Mouse (Mus musculus) gastrocnemius, postnatal 36 days (tissue): ENCODE results near the gene Trim17. TPM values are rescaled to one million over a fixed set of nuclear protein-coding genes. Genes with fewer than 3 reads are reported as not detected.

Experiments
- DNase-seq, 2 experiments: peaks; one replicate each; pipeline ENCODE4 v3.0.0; 2022
- intact Hi-C: fragments of 180-260 bp; cut with DNase I; formaldehyde crosslinking; loops from one replicate; pipeline ENCODE4 v1.15.1; 2025
- long read RNA-seq, 2 experiments: library from polyadenylated mRNA; stranded (forward); transcript quantifications; one replicate each; pipeline ENCODE4 v2.0.0; 2021
- total RNA-seq, 2 experiments: library from RNA; stranded (reverse); gene quantifications; 2 replicates each; pipeline ENCODE4 v1.2.3; 2021

Trim17 gene
- under 1 TPM; 0.13 to 0.17 TPM for total RNA-seq
- long read RNA-seq, experiment 1 = 0 reads
- long read RNA-seq, experiment 2 = 0 reads

DNA sequence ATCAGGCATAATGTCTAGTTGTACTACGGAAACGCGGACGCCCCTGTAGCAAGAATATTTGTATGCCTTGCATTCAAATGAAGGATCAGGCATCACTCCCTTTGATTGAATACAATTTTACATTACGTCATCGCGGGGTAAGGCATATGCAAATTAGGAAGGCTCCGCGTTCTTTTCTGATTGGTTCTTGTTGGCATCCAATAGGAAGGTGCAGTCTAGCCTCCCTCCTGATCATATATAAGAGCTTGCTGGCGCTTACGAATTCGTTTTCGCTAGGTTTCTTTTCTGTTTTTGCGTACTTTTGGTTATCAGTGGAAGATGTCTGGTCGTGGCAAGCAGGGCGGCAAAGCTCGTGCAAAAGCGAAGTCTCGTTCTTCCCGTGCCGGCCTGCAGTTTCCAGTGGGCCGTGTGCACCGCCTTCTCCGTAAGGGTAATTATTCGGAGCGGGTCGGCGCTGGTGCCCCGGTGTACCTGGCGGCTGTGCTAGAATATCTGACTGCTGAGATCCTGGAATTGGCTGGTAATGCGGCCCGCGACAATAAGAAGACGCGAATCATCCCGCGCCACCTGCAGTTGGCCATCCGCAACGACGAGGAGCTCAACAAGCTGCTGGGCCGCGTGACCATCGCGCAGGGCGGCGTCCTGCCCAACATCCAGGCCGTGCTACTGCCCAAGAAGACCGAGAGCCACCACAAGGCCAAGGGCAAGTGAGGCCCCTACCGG lies at the start of gene Trim17, which contains the start of gene Hist3h2a:
TSS of gene Trim17 (plus strand) at position 266 of the 723 bp plus-strand sequence.
TSS of gene Hist3h2a (plus strand) at position 266 of the 723 bp plus-strand sequence.
- peak; percentile 76 to 81 for DNase-seq
- intact Hi-C loops = no loop called here

DNA sequence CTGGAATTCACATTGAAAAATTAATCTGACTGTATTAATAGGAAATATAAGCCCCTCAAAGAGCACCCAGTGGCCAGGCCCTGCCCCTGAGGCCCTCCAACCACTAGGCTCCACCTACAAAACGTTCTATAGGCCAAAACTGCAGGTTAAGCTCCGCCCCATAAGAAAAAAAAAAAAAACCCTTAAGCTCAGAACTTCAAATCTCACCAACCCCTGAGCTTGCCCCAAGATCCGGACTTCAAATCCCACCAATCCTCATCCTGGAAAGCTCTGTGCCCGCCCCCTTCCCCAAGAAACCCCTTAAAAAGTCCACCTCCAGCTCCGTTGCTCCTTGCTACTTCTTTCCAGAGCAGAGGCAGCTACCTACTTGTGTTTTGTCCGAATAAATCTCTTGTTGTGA lies 49.6 kb upstream of the Trim17 start:
- DNase-seq = no peak
- intact Hi-C loops = no loop called here

DNA sequence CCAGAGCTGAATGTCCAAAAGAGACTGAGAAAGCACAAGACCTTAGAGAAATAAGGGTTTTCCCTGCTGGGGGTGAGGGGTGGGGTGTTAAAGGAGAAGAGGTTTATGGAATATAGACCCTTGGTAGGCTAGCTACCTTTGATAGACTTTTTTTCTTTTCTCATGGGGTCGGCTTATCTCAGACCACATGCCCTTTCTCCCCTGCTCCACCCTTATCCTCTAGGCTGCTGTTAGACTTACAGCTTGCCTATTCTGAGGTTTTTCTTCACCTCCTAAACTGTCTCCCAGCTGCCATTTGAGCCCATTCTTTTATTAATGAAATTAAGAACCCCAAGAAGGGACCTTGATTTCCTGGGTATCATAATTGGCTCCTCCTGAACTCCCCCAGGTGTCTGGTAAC lies 40.7 kb upstream of the Trim17 start:
- intact Hi-C loops = no loop called here
- DNase-seq = no peak

DNA sequence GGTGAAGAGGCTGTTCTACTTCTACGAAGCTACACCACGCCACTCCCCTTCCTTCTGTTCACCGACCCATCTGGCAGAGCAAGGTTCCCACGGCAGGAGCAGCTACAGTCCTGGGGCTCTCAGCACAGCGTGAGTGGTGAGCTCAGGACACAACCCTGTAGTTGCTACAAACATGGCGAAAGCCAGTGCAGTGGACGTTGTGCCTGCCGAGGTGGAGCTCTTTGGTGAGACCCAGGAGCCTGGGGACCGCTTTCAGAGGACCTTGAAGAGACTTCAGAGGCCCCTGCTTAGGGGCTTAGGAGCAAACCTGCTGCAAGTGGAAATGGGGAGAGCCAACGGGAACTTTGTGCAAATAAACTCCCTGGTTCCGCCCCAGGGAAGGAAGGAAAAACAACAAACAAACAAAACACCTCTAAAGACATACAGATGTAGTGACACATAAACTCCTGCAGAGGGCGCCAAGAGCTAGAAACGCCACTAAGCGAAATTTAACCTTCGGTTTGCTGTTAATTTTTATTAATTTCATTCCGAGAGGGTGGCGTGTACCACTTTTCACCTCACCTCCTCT lies 39.9 kb upstream of the Trim17 start:
- DNase-seq = no peak
- intact Hi-C loops = no loop called here

DNA sequence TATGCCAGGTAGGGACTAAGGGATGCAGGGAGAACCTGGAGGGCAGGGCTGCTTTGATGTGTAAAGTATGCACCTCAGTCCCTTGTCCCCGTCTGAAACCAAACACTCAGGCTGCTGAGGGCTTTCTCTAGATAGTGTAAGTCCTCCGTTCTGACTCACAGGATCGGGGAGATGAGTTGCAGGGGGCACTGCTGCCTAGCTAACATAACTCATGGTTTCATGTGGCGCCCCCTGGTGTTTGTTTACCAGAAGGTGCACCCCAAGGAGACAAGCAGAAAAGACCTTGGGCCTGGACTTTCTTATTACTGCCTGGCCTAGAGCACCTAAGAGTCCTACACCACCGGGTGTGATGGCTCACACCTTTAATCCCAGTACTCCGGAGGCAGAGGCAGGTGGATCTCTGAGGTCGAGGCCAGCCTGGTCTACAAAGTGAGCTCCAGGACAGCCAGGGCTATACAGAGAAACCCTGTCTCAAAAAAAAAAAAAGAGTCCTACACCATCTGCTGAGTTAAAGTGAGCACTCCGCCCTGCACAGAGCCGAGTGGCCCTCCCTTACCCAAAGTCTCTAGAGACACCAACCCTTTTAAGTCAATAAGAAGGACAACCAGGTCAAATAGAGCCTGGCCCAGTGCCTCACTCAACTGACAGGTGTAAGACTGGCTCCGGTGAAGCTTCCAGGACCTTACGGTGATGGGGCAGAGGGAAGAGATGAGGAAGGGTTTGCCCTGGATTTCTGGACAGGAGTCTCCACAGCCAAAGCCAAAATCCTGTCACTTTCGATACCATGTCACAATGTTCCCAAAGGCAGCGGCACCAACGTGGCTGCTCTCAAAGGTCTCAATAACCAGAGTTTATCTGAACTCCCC lies 37.4 kb upstream of the Trim17 start:
- intact Hi-C loops = no loop called here
- DNase-seq = no peak

DNA sequence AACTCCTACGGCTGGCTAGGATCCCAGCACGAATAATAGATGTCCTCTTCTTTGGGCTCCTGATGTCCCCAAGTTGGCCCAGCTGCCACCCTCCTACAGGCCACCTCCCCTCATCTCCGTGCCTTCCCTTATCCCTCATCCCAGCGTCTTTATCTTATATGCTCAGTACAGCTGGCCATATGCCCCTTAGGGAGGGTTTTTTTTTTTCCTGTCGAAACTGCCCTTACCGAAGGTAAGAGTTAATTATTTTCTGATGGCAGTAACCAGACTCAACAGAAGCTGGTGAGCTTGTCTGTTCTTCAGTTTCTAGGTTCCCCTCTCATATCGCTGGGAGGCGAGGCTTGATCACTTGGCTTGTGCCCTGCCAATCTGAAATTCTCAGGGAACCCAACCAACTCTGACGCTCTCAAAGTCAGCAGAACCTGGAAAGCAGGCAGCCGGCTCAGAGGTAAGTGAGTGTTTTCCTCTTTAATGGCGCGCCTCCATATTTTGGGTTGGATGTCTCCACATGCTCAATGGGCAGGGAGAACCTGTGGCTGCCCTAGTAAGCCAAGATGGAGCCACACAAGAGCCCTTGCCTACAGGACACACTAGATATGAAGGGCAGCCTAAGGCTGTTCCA lies 36.6 kb upstream of the Trim17 start, which contains the start of gene Btnl10:
TSS of gene Btnl10 (plus strand) at position 164 of the 622 bp plus-strand sequence.
- intact Hi-C loops = no loop called here
- no peak for DNase-seq

DNA sequence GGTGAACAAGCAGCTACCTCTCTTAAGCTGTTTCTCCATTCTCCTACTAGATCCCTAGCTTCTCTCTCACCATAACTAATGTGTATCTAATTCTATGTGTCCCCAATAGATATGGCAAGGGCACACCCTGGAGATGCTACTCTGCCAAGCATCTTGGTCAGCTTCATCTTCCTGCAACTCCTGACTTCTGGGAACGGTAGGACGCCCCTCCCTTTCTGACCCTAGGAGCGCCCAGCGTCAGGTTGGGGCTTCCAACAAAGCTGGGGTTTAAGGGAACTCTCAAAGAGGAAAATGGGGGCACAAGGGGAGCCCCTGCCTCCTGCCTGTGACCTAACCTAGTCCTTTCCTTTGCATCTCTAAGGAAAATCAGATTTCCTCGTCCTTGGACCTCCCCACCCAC lies 35.7 kb upstream of the Trim17 start:
- DNase-seq = no peak
- intact Hi-C loops = no loop called here

DNA sequence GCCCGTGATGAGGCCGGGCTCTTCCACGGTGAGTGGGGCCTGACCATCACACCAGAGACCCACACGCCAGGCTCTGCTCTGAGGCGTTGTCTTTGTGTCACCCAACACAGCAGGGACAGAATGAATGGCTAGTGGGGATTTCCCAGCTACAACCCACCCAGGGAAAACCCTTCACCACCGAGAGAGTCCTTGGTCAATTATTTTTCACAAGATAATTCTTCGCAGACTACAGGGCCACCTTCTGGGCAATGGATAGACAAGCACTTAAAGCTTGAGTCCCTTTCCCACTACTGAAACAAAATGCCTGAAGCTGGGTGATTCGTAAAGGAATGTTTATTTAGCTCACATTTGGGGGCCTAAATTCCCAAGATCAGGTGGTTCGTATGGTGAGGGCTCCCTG lies 32.1 kb upstream of the Trim17 start:
- DNase-seq = no peak
- intact Hi-C loops = no loop called here

DNA sequence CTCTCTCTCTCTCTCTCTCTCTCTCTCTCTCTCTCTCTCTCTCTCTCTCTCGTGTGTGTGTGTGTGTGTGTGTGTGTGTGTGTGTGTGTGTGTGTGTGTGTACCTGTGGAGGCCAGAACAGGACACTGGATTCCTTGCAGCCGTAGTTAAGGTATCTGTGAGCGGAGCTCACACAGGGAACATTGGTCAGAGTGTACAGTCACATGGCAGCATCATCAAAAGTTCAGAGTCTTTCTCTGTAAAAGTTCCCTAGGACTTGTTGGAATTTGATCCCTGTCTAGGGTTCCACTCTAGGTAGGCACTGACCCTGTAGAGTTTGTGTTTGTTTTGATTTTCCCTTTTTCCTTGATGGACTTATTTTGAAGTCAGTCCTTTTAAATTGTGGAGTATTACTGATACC lies 27.8 kb upstream of the Trim17 start:
- intact Hi-C loops = no loop called here
- DNase-seq = no peak

DNA sequence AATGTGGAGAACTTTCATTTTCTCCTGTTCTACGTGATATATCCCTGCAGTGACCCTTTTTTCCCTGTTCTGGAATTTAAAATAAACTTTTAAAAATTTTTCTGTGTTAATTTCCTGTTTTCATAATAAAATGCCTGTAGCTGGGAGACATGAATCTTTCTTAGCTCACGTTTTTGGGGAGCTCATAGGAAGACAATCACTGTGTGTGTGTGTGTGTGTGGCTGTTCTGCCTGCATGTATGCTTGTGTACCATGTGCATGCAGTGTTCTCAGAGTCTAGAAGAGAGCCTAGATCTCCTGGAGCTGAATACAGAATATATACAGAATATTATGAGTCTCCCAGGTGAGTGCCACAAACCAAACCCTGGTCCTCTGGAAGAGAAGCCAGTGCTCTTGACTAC lies 27.4 kb upstream of the Trim17 start:
- intact Hi-C loops = no loop called here

DNA sequence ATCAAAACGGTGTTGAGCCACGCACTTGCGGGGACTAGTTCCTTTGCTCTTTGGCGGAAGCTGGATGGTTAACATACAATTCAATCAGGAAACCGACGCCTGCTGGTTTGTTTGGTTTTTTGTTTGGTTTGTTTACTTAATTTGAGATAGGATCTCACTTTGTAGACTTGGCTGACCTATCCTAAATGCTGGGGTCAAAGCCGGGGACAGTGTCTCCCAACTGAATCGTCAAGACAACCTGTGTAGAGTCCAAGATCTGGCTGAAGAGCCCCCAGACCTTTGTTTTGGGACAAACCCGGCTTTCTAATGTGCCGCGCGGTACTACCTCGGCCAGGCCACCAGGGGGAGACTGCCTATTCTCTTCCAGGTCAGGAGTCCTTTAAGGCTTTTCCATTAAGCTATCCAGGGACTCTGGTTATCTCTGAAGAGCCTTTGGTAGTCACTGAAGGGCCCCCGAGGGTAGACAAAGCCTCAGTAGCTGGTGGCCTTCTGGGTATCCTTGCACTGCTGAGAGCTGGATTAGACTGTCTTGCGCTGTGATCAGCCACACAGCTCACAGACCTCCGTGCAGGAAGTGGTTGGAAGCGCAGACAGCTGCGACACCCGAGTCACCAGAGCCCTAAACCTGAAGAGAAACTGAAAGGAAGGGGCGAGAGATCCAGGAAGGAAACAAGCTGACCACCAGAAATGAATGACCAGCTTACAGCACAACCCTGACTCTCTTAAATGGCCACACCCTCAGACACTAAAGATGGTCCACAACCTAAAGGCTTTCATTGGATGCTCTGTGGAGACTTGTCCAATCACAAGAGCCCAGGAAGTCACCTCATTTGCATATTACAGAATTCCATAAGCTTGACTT lies 26.5 kb upstream of the Trim17 start:
- peak; percentile 30 to 34 for DNase-seq
- intact Hi-C loops = no loop called here

More for the DNA sequence above, 27.4 kb upstream of the Trim17 start:
- DNase-seq = no peak

DNA sequence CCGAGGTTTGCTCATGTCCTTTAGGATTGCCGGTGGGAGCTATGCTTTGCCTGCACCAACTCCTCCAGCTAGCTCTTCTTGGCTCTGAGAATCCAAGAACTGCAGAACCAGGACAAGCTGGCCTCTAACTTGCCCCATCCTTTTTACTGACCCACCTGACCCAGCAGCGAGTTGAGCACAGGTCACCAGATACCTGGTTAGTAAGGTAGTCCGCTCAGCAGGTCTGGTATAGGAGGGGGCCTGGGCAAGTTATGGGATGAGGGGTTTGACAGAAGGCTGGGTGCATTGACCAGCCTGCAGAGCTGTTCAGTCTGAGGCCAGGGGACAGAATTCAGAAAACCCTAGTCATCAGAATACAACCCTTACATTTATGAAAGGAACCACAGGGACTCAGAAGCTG lies 25.4 kb upstream of the Trim17 start:
- intact Hi-C loops = no loop called here
- DNase-seq = no peak

DNA sequence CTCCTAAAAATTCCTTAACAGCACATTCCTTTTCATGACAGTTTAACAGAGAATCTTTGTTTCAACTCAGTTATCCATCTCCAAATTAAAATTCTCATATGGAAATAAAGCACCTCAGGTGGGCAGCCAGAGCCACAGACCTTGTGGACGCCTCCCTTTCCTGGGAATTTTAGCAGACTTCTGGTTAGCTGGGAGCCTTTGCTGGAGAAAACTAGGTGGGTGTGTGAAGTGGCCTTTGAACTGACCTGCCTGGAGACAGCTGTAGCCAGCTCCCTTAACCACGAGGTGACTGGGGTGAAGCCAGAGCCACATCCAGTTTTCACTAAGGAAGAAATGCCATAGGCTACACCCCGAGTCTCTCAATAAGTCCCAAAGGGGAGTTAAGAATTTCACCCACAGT lies 24.8 kb upstream of the Trim17 start:
- intact Hi-C loops = no loop called here
- no peak for DNase-seq

DNA sequence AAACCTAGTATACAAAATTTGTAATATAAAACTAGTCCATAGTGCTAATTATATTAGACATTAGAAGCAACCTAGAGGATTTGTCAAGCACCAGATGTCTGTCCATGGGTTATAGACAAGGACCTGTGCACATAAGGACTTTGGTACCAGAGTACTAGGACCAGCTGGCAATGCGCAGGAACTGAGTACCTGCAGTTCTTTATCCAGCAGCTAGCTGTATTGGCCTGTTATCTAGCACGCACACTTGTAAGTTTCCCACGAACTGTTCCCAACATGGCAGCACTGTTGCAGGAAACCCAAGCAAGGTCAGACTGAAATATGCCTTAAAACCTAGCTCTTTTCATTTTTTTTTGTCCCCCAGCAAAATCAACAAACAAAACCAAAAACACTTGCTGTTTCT lies 24.2 kb upstream of the Trim17 start:
- intact Hi-C loops = no loop called here
- DNase-seq = no peak

DNA sequence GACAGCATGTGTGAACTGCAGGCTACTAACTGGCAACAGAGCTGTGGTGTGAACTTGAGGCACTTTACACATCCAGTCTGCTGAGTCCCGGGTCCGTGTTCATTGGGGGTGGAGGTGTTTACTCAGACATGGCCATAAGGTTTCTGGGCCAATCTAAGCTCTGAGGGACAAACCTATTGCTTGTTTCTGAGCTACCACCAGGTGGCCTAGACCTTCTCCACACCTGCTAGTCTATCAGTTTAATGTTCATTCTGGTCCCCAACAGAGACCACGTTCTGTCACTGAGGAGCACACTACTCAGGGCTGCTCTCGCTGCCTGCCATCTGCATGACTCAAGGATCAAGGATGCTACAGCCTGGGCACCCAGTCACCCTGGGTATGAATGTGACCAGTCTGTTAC lies 22.9 kb upstream of the Trim17 start:
- no peak for DNase-seq
- intact Hi-C loops = no loop called here

DNA sequence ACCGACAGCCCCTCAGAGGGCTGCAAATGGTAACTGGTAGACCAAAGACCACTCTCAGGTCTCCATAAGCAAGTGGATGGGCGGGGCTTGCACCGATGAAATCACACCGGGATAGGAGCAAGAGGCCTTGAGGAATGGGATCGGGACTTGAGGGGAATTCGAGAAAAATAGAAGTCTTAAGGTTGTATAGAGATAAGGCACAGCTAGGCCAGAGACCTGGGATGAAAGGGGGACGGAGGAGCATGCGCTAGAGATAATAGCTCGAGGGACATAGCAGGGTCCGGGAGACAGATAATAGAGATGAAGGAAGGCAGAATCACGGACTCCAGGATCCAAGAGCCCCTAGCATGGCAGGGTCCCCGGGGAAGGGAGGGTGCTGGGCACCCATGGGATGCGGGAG lies 16.6 kb upstream of the Trim17 start:
- no peak for DNase-seq
- intact Hi-C loops = no loop called here

DNA sequence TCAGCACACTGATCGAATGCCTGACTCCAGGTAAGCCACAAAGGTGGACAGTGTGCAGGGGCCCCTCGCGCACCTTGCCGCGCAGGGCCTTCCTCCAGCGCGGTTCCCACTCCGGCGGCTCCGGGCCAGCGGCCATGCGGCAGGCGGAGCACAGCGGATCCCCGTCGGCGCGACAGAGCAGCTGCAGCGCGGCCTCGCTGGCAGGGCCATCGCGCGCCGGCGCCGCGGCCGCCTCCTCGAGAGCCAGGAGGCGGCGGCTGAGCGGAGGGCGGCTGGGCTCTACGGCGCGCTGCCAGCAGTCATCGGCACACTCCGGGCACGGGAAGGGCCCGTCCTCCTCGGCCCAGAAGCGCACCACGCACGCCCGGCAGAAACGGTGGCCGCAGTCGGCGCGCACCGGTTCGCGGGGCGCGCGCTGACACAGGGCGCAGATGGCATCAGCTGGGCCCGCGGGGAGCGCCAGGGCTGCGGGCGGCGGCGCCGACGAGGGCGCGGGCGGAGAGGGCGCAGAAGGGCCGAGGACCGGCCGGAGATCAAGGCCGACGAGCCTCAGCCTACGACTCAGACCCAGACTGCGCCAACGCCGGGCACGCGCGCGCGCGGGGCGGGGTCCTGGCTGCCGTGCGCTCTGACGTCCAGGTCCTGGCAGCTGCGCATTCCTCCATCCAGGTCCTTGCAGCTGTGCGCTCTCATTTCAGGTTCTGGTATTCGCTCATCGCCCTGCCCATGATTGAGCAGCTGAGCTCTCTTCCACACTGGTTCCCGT lies 16.0 kb upstream of the Trim17 start, which contains the start of gene Rnf187:
TSS of gene Rnf187 (minus strand) at position 595 of the 766 bp plus-strand sequence.
- DNase-seq = peak; percentile 87 to 90
- intact Hi-C loops = no loop called here

DNA sequence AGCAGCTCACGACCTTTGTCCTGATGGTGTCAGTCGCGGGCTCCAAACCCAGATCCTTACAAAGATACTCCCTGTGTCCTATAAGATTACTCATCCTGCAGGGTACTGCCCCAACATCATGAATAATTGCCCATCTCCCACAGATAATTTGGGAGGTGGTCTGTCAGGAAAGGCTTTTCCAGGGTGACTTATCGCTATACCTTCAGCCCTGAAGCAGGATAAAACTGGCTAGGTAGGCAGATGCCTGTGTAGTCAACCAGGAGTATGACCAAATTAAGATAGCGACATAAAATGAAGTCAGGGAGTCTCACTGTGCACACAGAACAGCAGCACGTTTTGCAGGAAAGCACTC lies 15.4 kb upstream of the Trim17 start:
- intact Hi-C loops = no loop called here
- no peak for DNase-seq

DNA sequence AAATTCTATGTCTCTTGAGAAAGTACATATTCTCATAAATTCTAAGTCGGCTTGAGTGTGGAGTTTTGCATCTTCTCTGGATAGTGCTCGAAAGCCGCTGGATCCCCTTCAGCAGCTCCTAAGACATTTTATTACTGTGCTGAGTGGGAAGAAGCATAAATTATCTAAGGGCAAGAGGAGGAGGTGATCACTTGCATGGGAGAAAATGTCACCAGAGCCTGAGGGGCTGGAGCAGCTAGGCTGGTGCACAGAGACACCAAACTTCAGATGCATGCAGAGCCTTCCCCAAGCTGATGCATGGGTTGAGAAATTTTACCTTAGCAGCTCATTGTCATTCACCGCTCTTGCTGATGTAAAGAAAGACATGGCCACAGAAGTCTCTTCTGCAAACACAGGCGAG lies 10.3 kb upstream of the Trim17 start:
- intact Hi-C loops = no loop called here
- DNase-seq = no peak
